Mouse (Mus musculus): ENCODE measurements around the gene Psen1. TPM values are rescaled to one million over a fixed set of nuclear protein-coding genes. Genes with fewer than 3 reads are reported as not detected.

The Psen1 gene
- total RNA-seq, 4 experiments from 2014 or later: 57.0 to 65.7 (median 63.1) TPM

- no peak for DNase-seq (ENCODE audit: low spot score in 2 of 2)
Measured at GRCm38 (mm10) chr12:83723037-83723436, 35.1 kb downstream of the Psen1 start.

- no peak for DNase-seq (ENCODE audit: low spot score in 2 of 2)
Measured at GRCm38 (mm10) chr12:83726510-83727308, 38.8 kb downstream of the Psen1 start.

- DNase-seq (ENCODE audit: low spot score in 2 of 2): no peak
Measured at GRCm38 (mm10) chr12:83732225-83732624, 44.3 kb downstream of the Psen1 start.

GRCm38 (mm10) chr12:83734047-83734446, 46.1 kb downstream of the Psen1 start:
- no peak for DNase-seq (ENCODE audit: low spot score in 2 of 2)

GRCm38 (mm10) chr12:83736236-83736635, 48.3 kb downstream of the Psen1 start:
- no peak for DNase-seq (ENCODE audit: low spot score in 2 of 2)

- no peak for DNase-seq (ENCODE audit: low spot score in 2 of 2)
Measured at GRCm38 (mm10) chr12:83738651-83739050, 50.7 kb downstream of the Psen1 start.

GRCm38 (mm10) chr12:83741722-83742121, 53.8 kb downstream of the Psen1 start:
- no peak for DNase-seq (ENCODE audit: low spot score in 2 of 2)

GRCm38 (mm10) chr12:83742834-83743233, 54.9 kb downstream of the Psen1 start:
- no peak for DNase-seq (ENCODE audit: low spot score in 2 of 2)

- no peak for DNase-seq (ENCODE audit: low spot score in 2 of 2)
Measured at GRCm38 (mm10) chr12:83743712-83744111, 55.8 kb downstream of the Psen1 start.

GRCm38 (mm10) chr12:83749186-83749585, 61.2 kb downstream of the Psen1 start:
- DNase-seq (ENCODE audit: low spot score in 2 of 2): no peak

- DNase-seq (ENCODE audit: low spot score in 2 of 2): no peak
Measured at GRCm38 (mm10) chr12:83752495-83752894, 64.5 kb downstream of the Psen1 start.

GRCm38 (mm10) chr12:83758735-83759134, 70.8 kb downstream of the Psen1 start:
- no peak for DNase-seq (ENCODE audit: low spot score in 2 of 2)

- no peak for DNase-seq (ENCODE audit: low spot score in 2 of 2)
Measured at GRCm38 (mm10) chr12:83760201-83760600, 72.2 kb downstream of the Psen1 start.

- no peak for DNase-seq (ENCODE audit: low spot score in 2 of 2)
Measured at GRCm38 (mm10) chr12:83762706-83763105, 74.8 kb downstream of the Psen1 start.

- no peak for DNase-seq (ENCODE audit: low spot score in 2 of 2)
Measured at GRCm38 (mm10) chr12:83763311-83764043, 75.5 kb downstream of the Psen1 start, which contains the start of gene Papln. Gene Papln (plus strand): TSS chr12:83763634.

GRCm38 (mm10) chr12:83764044-83764365, 76.1 kb downstream of the Psen1 start:
- no peak for DNase-seq (ENCODE audit: low spot score in 2 of 2)

- DNase-seq (ENCODE audit: low spot score in 2 of 2): no peak
Measured at GRCm38 (mm10) chr12:83764519-83764918, 76.6 kb downstream of the Psen1 start.

- no peak for DNase-seq (ENCODE audit: low spot score in 2 of 2)
Measured at GRCm38 (mm10) chr12:83765965-83766603, 78.1 kb downstream of the Psen1 start.

- no peak for DNase-seq (ENCODE audit: low spot score in 2 of 2)
Measured at GRCm38 (mm10) chr12:83767833-83768232, 79.9 kb downstream of the Psen1 start.

GRCm38 (mm10) chr12:83768235-83768899, 80.4 kb downstream of the Psen1 start:
- no peak for DNase-seq (ENCODE audit: low spot score in 2 of 2)

GRCm38 (mm10) chr12:83770418-83771256, 82.7 kb downstream of the Psen1 start:
- no peak for DNase-seq (ENCODE audit: low spot score in 2 of 2)

Data from left cerebral cortex, adult 8-10 months (tissue).